ENCODE assay signal across 8 mouse cellular contexts in the genomic region with DNA sequence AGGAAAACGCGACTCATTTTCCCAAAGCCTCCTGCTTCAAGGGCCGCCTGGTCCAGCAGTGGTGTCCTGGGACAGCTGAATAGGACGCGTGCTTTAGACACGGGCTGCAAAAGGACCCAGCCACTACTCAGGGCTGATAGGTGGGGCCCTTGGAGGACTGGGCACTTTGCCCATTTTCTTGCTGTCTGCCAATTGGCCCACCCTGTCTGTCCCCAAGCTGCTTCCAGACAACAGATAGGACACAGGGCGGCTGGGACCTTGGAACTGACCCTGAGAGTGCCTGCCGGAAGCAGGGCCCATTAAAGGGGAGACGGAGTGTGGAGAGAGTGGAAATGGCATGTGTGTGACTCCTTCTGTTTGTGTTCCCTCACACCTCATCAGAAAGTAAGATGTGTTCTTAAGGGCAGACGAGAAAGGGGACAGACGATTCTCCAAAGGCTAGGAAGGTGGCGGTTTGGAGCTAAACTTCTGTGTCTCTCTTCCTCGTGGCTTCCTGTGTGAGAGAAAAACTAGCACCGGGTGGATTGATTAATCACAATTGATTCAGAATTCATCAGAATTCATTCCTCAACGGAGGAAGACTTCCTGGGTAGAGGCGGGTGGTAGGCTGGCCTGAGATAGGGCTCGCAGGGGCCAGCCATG. TPM values are rescaled to one million over a fixed set of nuclear protein-coding genes. Genes with fewer than 3 reads are reported as not detected.
DNase-seq lines count a peak whose midpoint lies in the region; ATAC-seq and TF ChIP-seq lines count a peak whose summit lies in the region.

No protein-coding gene starts in this region.

- 0 out of 2 replicates have a peak, but pooled peaks have one; percentile 37 for TF ChIP-seq POLR2A in small intestine, adult 2 months (IDR thresholded peaks at IDR 0.05; ENCODE audit: low read depth, low read length)

- H3K4me3 ChIP-seq in embryonic facial prominence, embryonic 10.5 days = peak overlapping the region; percentile 94
- peak overlapping the region; percentile 89 for H3K4me3 ChIP-seq in intestine, embryonic 15.5 days (replicated peaks)
- H3K4me3 ChIP-seq in limb, embryonic 10.5 days = peak overlapping the region; percentile 75
- peak overlapping the region; percentile 73 for H3K4me3 ChIP-seq in midbrain, embryonic 10.5 days
- peak overlapping the region; percentile 64 for H3K4me3 ChIP-seq in small intestine, adult 2 months (ENCODE audit: low read depth, low read length)

- intact Hi-C loops in gastrocnemius, postnatal 36 days (cut with DNase I) = loop anchor here (2.0 to 5.0 kb wide), 5 partner anchors 36 to 170 kb away; no protein-coding TSS in a partner anchor

- H3K36me3 ChIP-seq in embryonic facial prominence, embryonic 10.5 days (replicated peaks) = peaks cover 13% of the 10 kb centered on the region
- H3K36me3 ChIP-seq in intestine, embryonic 15.5 days = no peaks in the 10 kb centered on the region
- peaks cover 17% of the 10 kb centered on the region for H3K36me3 ChIP-seq in limb, embryonic 10.5 days
- peaks cover 13% of the 10 kb centered on the region for H3K36me3 ChIP-seq in midbrain, embryonic 10.5 days
- no peaks in the 10 kb centered on the region for H3K36me3 ChIP-seq in small intestine, adult 2 months (ENCODE audit: control insufficient read depth, insufficient read depth, low read length)

- DNase-seq in embryo, embryonic 10 days (ENCODE audit: low spot score) = peak; percentile 51
- no peak for DNase-seq in embryo, embryonic 9.5 days (ENCODE audit: extremely low spot score)
- DNase-seq in embryonic facial prominence, embryonic 10.5 days (ENCODE audit: low spot score) = peak; percentile 47
- DNase-seq in gastrocnemius, postnatal 36 days = peak; percentile 68 to 74
- DNase-seq in limb, embryonic 10.5 days (ENCODE audit: low spot score) = peak; percentile 69
- peak; percentile 43 for DNase-seq in midbrain, embryonic 10.5 days (ENCODE audit: low spot score)

- no peak for TF ChIP-seq CTCF in small intestine, adult 2 months (IDR thresholded peaks at IDR 0.05; ENCODE audit: extremely low read depth, insufficient read length, insufficient replicate concordance, low read depth, low read length)

- no peaks in the 10 kb centered on the region for H3K27me3 ChIP-seq in embryonic facial prominence, embryonic 10.5 days (replicated peaks; ENCODE audit: low read depth, poor library complexity, severe bottlenecking)
- H3K27me3 ChIP-seq in intestine, embryonic 15.5 days (replicated peaks) = no peaks in the 10 kb centered on the region
- no peaks in the 10 kb centered on the region for H3K27me3 ChIP-seq in limb, embryonic 10.5 days (ENCODE audit: low read depth, poor library complexity, severe bottlenecking)
- peaks cover 4% of the 10 kb centered on the region; the same call in 1 of the 2 replicates for H3K27me3 ChIP-seq in midbrain, embryonic 10.5 days (ENCODE audit: low read depth, poor library complexity, severe bottlenecking)
- H3K27me3 ChIP-seq in small intestine, adult 2 months (ENCODE audit: control insufficient read depth, insufficient read depth, low read length) = no peaks in the 10 kb centered on the region

- no peaks in the 10 kb centered on the region for H3K9me3 ChIP-seq in embryonic facial prominence, embryonic 10.5 days
- no peaks in the 10 kb centered on the region for H3K9me3 ChIP-seq in intestine, embryonic 15.5 days
- no peaks in the 10 kb centered on the region for H3K9me3 ChIP-seq in limb, embryonic 10.5 days (replicated peaks)
- no peaks in the 10 kb centered on the region for H3K9me3 ChIP-seq in midbrain, embryonic 10.5 days (replicated peaks)

- H3K4me2 ChIP-seq in intestine, embryonic 15.5 days (replicated peaks) = peak overlapping the region; percentile 82

- 50% methylated on average over 17 of the region's 17 CpGs for WGBS in embryonic facial prominence, embryonic 10.5 days
- 22% methylated on average over 17 of the region's 17 CpGs for WGBS in intestine, embryonic 15.5 days
- 39% methylated on average over 17 of the region's 17 CpGs for WGBS in limb, embryonic 10.5 days
- 57% methylated on average over 17 of the region's 17 CpGs for WGBS in midbrain, embryonic 10.5 days
- WGBS in small intestine, adult 2 months = 12% methylated on average over 17 of the region's 17 CpGs

- peak; percentile 60 for ATAC-seq in intestine, embryonic 15.5 days

- H3K4me1 ChIP-seq in embryonic facial prominence, embryonic 10.5 days = peaks cover 56% of the 10 kb centered on the region
- peaks cover 32% of the 10 kb centered on the region for H3K4me1 ChIP-seq in intestine, embryonic 15.5 days (replicated peaks)
- peaks cover 59% of the 10 kb centered on the region for H3K4me1 ChIP-seq in limb, embryonic 10.5 days
- peaks cover 48% of the 10 kb centered on the region for H3K4me1 ChIP-seq in midbrain, embryonic 10.5 days
- H3K4me1 ChIP-seq in small intestine, adult 2 months (ENCODE audit: control insufficient read depth, insufficient read depth, insufficient read length, low read length) = peaks cover 24% of the 10 kb centered on the region

- H3K9ac ChIP-seq in intestine, embryonic 15.5 days = peak overlapping the region; percentile 55

- peak overlapping the region; percentile 94 for H3K27ac ChIP-seq in embryonic facial prominence, embryonic 10.5 days (replicated peaks)
- H3K27ac ChIP-seq in intestine, embryonic 15.5 days = peak overlapping the region; percentile 90
- H3K27ac ChIP-seq in limb, embryonic 10.5 days = peak overlapping the region; percentile 92
- peak overlapping the region; percentile 90 for H3K27ac ChIP-seq in midbrain, embryonic 10.5 days (replicated peaks)
- H3K27ac ChIP-seq in small intestine, adult 2 months (ENCODE audit: insufficient read depth, low read depth, low read length) = peak overlapping the region; percentile 93

RNA-seq across cellular contexts. Expression of gene Sik1, which starts 1.0 kb away (rescaled TPM):
- 12.7 and 15.5 TPM in 2 replicates for polyA plus RNA-seq in embryonic facial prominence, embryonic 10.5 days (2016; fragmentation: Nextera tagmentation; extraction: Ambion mirVana)
- 10 to 100 TPM; 17.0 to 27.2 TPM for total RNA-seq in gastrocnemius, postnatal 36 days (2021)
- polyA plus RNA-seq in intestine, embryonic 15.5 days (2015; fragmentation: Nextera tagmentation; extraction: Ambion mirVana) = 8.8 and 9.2 TPM in 2 replicates
- 10.3 and 13.4 TPM in 2 replicates for polyA plus RNA-seq in limb, embryonic 10.5 days (2016; fragmentation: Nextera tagmentation; extraction: Ambion mirVana)
- polyA plus RNA-seq in midbrain, embryonic 10.5 days (2016; fragmentation: Nextera tagmentation; extraction: Ambion mirVana) = 9.2 TPM in 2 replicates
- polyA plus RNA-seq in small intestine, adult 2 months (2012; rRNA removed) = 8.0 and 16.9 TPM in 2 replicates
